Mouse (Mus musculus): ENCODE measurements around the gene Ccdc17.

Ccdc17 gene

DNA sequence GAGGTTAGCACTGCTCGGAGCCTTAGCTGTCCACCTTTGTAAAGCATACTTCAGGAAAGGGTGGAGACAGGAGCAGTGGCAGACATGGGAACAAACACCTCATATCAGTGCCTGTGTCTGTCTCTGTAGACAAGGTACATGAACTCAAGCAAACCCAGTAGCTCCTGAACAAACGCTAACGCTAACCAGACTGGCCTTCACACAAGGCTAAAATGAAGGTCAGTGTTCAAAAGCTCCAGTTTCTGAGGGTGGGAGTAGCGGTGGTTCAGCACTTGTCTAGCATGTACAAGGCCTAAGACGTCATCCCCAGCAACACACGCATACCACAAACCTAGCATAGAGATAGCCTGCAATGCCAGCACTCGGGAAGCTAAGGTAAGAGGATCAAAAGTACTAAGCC lies 49.2 kb downstream of the Ccdc17 start:
- DNase-seq = no peak

DNA sequence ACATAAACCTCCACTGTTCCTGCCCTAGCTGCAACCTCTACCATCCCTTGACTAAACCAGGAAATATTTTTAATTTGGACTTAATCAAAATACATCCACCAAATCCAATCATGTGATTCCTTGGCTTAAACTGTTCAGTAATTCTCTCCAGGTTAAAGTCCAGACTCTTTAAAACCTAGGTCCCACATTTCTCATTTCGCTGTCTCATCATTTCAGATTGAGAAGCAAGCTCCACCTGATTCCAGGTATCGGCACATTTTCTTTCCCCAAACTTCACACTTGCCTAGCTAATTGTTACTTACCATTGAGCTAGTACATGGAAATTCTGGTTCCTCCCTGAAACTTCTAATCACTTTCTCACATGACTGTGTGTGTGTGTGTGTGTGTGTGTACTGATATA lies 53.0 kb downstream of the Ccdc17 start:
- DNase-seq = no peak
